Mouse (Mus musculus) kidney, embryonic 14.5 days (tissue): ENCODE results near the gene Cox4i1. TPM values are rescaled to one million over a fixed set of nuclear protein-coding genes. Genes with fewer than 3 reads are reported as not detected.

Source experiments
- ATAC-seq: fragments of 200-750 bp; cut with Nextera tagmentation; 2 replicates; pipeline ENCODE4 v1.8.0; 2017; ENCODE audit warnings: moderate number of reproducible peaks, mild to moderate bottlenecking, moderate TSS enrichment, moderate library complexity; ENCODE audit not compliant: low FRiP score, low TSS enrichment
- H3K27ac ChIP-seq: fragments of 300-500 bp; sonication (generic); 2 replicates; pipeline ENCODE4 v1.5.1; 2014; ENCODE audit warnings: low read depth, mild to moderate bottlenecking, low read length, moderate library complexity, mixed read lengths
- H3K27me3 ChIP-seq: fragments of 300-500 bp; sonication (generic); 2 replicates; pipeline ENCODE4 v1.6.1; 2014; ENCODE audit warnings: mild to moderate bottlenecking, low read length; ENCODE audit not compliant: control insufficient read depth, insufficient read depth
- H3K36me3 ChIP-seq: fragments of 300-500 bp; sonication (generic); 2 replicates; pipeline ENCODE4 v1.6.1; 2014; ENCODE audit warnings: low read length, mixed read lengths; ENCODE audit not compliant: control insufficient read depth, insufficient read depth
- H3K4me1 ChIP-seq: fragments of 300-500 bp; sonication (generic); 2 replicates; pipeline ENCODE4 v1.6.1; 2014; ENCODE audit warnings: low read length, mixed read lengths; ENCODE audit not compliant: control insufficient read depth, insufficient read depth
- H3K4me2 ChIP-seq: fragments of 300-500 bp; sonication (generic); replicated peaks from 2 replicates; pipeline ENCODE4 v1.6.1; 2014; ENCODE audit warnings: low read depth, mild to moderate bottlenecking, low read length
- H3K4me3 ChIP-seq: fragments of 300-500 bp; sonication (generic); 2 replicates; pipeline ENCODE4 v1.5.1; 2014; ENCODE audit warnings: mild to moderate bottlenecking, low read length
- H3K9ac ChIP-seq: fragments of 300-500 bp; sonication (generic); 2 replicates; pipeline ENCODE4 v1.6.1; 2014; ENCODE audit warnings: low read depth, mild to moderate bottlenecking, low read length, moderate library complexity
- H3K9me3 ChIP-seq: fragments of 300-500 bp; sonication (generic); 2 replicates; pipeline ENCODE4 v1.6.1; 2016; ENCODE audit warnings: low read length; ENCODE audit not compliant: control insufficient read depth
- WGBS: fragments of 180-500 bp; shearing (Covaris S2); extraction: QIAGEN DNeasy Blood & Tissue Kit; methylation state at CpG from one replicate; pipeline ENCODE4 v1.1.7; 2014; 5-methylcytosine and 5-hydroxymethylcytosine counted together
- polyA plus RNA-seq: library from polyadenylated mRNA; unstranded; fragments of >200 nt; fragmentation: Nextera tagmentation; extraction: Ambion mirVana; gene quantifications from 2 replicates; pipeline ENCODE4 v1.2.1, GENCODE M21; 2014

Cox4i1 gene
- polyA plus RNA-seq, 1 experiment from 2014 or later: 1,059 TPM

DNA sequence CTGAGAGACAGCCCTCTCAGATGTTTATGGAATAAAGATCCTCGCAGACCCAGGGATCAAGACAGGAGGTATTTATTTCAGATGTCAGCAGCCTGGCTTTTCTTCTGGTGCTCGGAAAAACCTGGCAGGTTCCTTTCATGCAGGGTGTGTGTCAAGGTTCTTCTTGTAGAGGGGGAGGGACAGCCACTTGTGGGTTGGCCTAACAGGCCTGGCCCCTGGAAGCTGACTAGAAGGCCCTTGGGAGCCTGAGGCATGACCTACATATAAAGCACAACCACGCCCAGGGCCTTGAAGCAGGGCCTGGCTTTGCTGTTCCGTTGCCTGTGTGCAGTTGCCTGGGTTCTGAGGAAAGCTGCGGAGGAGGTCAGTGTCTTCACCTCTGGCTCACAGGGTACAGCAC, 17.1 kb downstream of the Cox4i1 start:
- no peak for ATAC-seq
- Histone ChIP-seq H3K4me2 (no peak overlapping the region), H3K4me1 (peaks cover 5% of the 10 kb centered on the region; the same call in 1 of the 2 replicates), H3K9ac (no peak overlapping the region), H3K4me3 (no peak overlapping the region), H3K27ac (no peak overlapping the region), H3K36me3 (no peaks in the 10 kb centered on the region), H3K27me3 (0 out of 2 replicates have a peak, but pooled peaks cover 5% of the 10 kb centered on the region), H3K9me3 (no peaks in the 10 kb centered on the region)
- WGBS: 65% methylated on average over 5 of the region's 5 CpGs

- whole genome bisulfite sequencing: 89% methylated on average over 8 of the region's 8 CpGs
- H3K36me3 ChIP-seq: no peaks in the 10 kb centered on the region
- H3K4me2 ChIP-seq: no peak overlapping the region
- no peak for ATAC-seq
- no peak overlapping the region for H3K9ac ChIP-seq
- H3K27ac ChIP-seq: no peak overlapping the region
- H3K9me3 ChIP-seq: no peaks in the 10 kb centered on the region
- H3K27me3 ChIP-seq: 0 out of 2 replicates have a peak, but pooled peaks cover 5% of the 10 kb centered on the region
- no peak overlapping the region for H3K4me3 ChIP-seq
- H3K4me1 ChIP-seq: peaks cover 5% of the 10 kb centered on the region; the same call in 1 of the 2 replicates
Observed at GRCm38 (mm10) chr8:120685591-120685990, 17.6 kb downstream of the Cox4i1 start.

- Histone ChIP-seq H3K9ac (no peak overlapping the region), H3K4me3 (no peak overlapping the region), H3K36me3 (no peaks in the 10 kb centered on the region), H3K4me1 (peaks cover 5% of the 10 kb centered on the region; the same call in 1 of the 2 replicates), H3K9me3 (no peaks in the 10 kb centered on the region), H3K27me3 (0 out of 2 replicates have a peak, but pooled peaks cover 5% of the 10 kb centered on the region), H3K4me2 (no peak overlapping the region), H3K27ac (no peak overlapping the region)
- 86% methylated on average over 13 of the region's 13 CpGs for WGBS
- no peak for ATAC-seq
Observed at GRCm38 (mm10) chr8:120686051-120686450, 18.0 kb downstream of the Cox4i1 start.

- Histone ChIP-seq H3K4me1 (peaks cover 5% of the 10 kb centered on the region; the same call in 1 of the 2 replicates), H3K27me3 (0 out of 2 replicates have a peak, but pooled peaks cover 5% of the 10 kb centered on the region), H3K27ac (no peak overlapping the region), H3K4me2 (no peak overlapping the region), H3K9me3 (no peaks in the 10 kb centered on the region), H3K9ac (no peak overlapping the region), H3K36me3 (no peaks in the 10 kb centered on the region), H3K4me3 (no peak overlapping the region)
- no peak for ATAC-seq
- 88% methylated on average over 5 of the region's 5 CpGs for WGBS
Observed at GRCm38 (mm10) chr8:120686576-120686975, 18.6 kb downstream of the Cox4i1 start.

DNA sequence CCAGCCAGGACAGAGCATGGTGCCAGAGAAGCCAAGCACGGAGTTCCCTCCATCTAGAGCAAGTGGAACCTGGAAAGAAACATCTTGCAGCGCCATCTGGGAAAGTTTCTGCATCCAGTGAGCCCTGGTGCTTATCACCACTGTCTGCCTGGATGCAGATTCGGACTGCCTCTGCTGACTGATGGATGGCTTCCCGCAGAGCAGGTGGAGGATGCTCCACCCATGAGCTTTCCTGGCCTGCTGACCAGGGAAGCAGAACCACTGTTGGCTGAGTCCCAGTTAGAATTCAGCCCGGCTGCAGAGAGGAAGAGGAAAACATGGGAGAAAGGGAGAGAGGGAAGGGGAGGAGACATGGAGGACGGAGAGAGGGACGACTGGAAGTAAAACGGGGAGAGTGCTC, 19.8 kb downstream of the Cox4i1 start:
- 63% methylated on average over 8 of the region's 8 CpGs for WGBS
- Histone ChIP-seq H3K4me2 (no peak overlapping the region), H3K9ac (no peak overlapping the region), H3K27ac (no peak overlapping the region), H3K4me1 (peaks cover 6% of the 10 kb centered on the region; the same call in 1 of the 2 replicates), H3K36me3 (no peaks in the 10 kb centered on the region), H3K4me3 (no peak overlapping the region), H3K27me3 (0 out of 2 replicates have a peak, but pooled peaks cover 5% of the 10 kb centered on the region), H3K9me3 (no peaks in the 10 kb centered on the region)
- no peak for ATAC-seq

DNA sequence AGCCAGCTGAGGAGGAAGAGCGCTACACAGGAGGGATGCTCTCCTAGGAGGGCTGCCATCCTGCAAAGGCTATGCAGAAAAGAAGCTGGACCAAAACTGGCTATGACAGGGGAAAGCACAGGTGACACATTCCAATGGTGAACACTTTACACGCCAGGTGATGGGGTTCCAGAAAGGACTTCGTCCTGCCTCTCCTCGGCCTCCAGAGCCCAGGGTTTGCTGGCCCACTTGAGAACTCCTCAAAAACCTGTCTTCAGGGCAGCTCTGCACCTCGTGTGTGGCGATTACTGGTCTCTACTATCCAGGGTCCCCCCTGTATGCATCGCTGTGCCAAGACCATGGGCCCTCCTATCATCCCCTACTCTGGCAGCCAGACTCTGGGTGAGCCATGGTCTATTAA, 20.5 kb downstream of the Cox4i1 start:
- 86% methylated on average over 7 of the region's 7 CpGs for WGBS
- no peaks in the 10 kb centered on the region for H3K36me3 ChIP-seq
- no peaks in the 10 kb centered on the region for H3K9me3 ChIP-seq
- no peak overlapping the region for H3K4me2 ChIP-seq
- no peak overlapping the region for H3K4me3 ChIP-seq
- ATAC-seq: no peak
- no peak overlapping the region for H3K9ac ChIP-seq
- H3K27me3 ChIP-seq: 0 out of 2 replicates have a peak, but pooled peaks cover 5% of the 10 kb centered on the region
- no peak overlapping the region for H3K27ac ChIP-seq
- H3K4me1 ChIP-seq: peaks cover 9% of the 10 kb centered on the region; the same call in 1 of the 2 replicates

GRCm38 (mm10) chr8:120692934-120693333, 24.9 kb downstream of the Cox4i1 start:
- H3K27me3 ChIP-seq: no peaks in the 10 kb centered on the region
- no peak overlapping the region for H3K4me3 ChIP-seq
- H3K9ac ChIP-seq: no peak overlapping the region
- no peak overlapping the region for H3K4me2 ChIP-seq
- no peak for ATAC-seq
- H3K9me3 ChIP-seq: no peaks in the 10 kb centered on the region
- H3K4me1 ChIP-seq: peaks cover 24% of the 10 kb centered on the region
- WGBS: 59% methylated on average over 4 of the region's 4 CpGs
- H3K36me3 ChIP-seq: no peaks in the 10 kb centered on the region
- H3K27ac ChIP-seq: no peak overlapping the region

GRCm38 (mm10) chr8:120693861-120694493, 26.0 kb downstream of the Cox4i1 start:
- H3K36me3 ChIP-seq: no peaks in the 10 kb centered on the region
- H3K9ac ChIP-seq: no peak overlapping the region
- peaks cover 24% of the 10 kb centered on the region for H3K4me1 ChIP-seq
- no peak overlapping the region; the same call in 1 of the 2 replicates for H3K4me2 ChIP-seq
- 15% methylated on average over 22 of the region's 22 CpGs for WGBS
- H3K27ac ChIP-seq: peak overlapping the region; percentile 71
- ATAC-seq: peak; percentile 71
- no peak overlapping the region for H3K4me3 ChIP-seq
- no peaks in the 10 kb centered on the region for H3K27me3 ChIP-seq
- no peaks in the 10 kb centered on the region for H3K9me3 ChIP-seq

GRCm38 (mm10) chr8:120696401-120697153, 28.6 kb downstream of the Cox4i1 start:
- Histone ChIP-seq H3K4me3 (no peak overlapping the region), H3K27me3 (no peaks in the 10 kb centered on the region), H3K4me2 (no peak overlapping the region), H3K9me3 (no peaks in the 10 kb centered on the region), H3K4me1 (peaks cover 24% of the 10 kb centered on the region), H3K9ac (no peak overlapping the region), H3K36me3 (no peaks in the 10 kb centered on the region), H3K27ac (peak overlapping the region; percentile 42; the same call in 1 of the 2 replicates)
- WGBS: 27% methylated on average over 13 of the region's 13 CpGs
- peak; percentile 25; the same call in 1 of the 2 replicates for ATAC-seq
